Mouse (Mus musculus) lung, postnatal 25 days (tissue): ENCODE measurements around the gene Csnk2b.

ENCODE experiments used
- DNase-seq: peaks from one replicate; pipeline ENCODE4 v3.0.0; 2022; ENCODE audit warnings: low spot score

The Csnk2b gene

DNA sequence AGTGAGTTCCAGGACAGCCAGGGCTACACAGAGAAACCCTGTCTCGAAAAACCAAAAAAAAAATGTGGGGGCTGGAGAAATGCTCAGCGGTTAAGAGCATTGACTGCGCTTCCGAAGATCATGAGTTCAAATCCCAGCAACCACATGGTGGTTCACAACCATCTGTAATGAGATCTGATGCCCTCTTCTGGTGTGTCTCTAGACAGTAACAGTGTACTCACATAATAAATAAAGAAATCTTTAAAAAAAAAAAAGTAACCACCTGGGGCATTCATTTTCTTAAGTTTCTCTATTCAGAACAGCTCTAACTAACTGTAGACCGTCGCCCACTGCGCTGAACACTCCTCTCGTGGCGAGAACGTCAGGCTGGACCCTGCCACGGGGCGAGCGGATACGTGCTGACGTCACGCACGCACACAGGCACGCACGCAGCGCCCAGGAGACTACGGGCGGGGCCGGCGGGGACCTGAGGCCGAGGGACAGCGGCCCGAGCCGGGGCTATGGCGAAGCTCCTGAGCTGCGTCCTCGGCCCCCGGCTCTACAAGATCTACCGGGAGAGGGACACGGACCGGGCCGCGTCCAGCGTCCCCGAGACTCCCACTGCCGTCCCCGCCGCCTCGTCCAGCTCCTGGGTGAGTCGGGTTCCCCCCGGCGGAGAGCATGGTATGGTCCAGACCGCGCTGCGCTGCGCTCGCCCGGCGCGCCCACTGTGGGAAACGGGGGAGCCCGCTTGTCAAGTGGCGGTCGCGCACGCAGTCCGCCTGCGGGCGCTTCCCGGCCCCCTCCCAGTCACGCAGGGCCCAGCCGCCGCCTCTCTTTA is 32.8 kb downstream of the Csnk2b start, which contains the start of gene Abhd16a:
Gene Abhd16a (plus strand): TSS at position 439 of the 820 bp plus-strand sequence.
- DNase-seq = peak; percentile 95

DNA sequence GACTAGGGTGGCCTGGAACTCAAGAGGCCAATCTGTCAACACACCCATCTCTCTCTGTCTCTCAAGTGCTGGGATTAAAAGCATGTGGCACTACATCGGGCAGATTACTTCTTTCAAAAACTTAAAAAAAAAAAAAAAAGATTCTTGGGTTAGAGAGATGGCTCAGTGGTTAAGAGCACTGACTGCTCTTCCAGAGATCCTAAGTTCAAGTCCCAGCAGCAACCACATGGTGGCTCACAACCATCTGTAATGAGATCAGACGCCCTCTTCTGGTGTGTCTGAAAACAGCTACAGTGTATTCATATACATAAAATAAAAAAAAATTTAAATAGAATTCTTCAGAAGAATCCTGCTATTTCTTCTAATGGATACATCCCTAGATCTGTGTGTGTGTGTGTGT is 33.7 kb downstream of the Csnk2b start:
- no peak for DNase-seq

DNA sequence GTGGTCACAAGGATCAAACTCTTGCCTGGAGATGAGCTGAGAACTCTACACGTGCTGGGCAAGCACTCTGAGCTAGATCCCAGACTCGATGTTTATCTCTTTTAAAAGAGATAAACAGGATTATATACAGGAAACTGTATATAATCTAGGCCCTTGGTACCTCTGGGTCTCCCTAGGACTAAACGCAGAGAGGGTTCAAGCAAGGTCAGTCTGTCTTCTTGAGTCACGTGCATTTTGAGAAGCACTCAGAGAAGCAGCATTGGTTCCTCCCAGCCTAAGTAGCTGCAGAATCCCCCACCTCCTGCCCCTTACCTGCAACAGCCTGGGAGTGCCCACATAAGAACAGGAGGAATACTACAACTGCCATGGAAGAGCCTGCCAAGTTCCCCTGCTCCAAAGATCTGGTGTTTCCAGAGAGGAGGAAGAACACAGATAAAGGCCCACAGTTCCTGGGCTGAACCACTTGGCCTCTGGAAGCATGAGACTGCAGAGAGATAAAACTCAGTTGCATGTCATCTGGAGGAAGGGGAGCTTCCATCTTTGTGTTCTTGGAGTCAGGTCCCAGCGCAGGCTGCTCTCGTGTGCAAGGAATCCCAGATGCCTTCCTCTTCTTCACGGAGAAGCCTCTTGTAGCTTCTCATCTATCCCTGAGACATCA is 36.5 kb downstream of the Csnk2b start, which contains the start of gene Ly6g6f:
Gene Ly6g6f (minus strand): TSS at position 403 of the 658 bp plus-strand sequence.
- no peak for DNase-seq

DNA sequence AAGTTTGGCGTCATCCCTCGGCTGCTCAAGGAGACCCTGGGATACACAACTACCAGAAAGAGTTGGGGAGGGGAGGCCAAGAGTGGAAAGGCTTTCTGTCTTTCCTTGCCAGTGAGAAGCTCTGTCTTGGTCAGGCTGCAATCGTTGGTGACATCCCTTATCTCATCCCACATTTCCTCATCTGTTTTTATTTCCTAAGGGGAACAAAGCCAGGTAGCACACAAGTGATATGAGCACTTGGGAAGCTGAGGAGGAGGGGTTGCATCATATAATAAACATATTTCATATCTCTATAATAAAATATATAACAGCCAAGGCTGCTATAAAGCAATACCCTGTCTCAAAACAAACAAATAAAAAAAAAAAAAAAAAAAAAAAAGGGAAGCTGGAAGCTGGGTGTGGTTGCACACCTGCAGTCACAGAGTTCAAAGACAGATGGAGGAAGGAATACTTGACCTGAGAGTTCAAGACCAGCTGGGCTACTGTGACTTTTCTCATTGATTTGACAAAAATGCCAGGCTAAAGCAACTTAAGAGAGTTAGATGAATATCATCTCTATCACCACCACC is 37.8 kb downstream of the Csnk2b start:
- no peak for DNase-seq

DNA sequence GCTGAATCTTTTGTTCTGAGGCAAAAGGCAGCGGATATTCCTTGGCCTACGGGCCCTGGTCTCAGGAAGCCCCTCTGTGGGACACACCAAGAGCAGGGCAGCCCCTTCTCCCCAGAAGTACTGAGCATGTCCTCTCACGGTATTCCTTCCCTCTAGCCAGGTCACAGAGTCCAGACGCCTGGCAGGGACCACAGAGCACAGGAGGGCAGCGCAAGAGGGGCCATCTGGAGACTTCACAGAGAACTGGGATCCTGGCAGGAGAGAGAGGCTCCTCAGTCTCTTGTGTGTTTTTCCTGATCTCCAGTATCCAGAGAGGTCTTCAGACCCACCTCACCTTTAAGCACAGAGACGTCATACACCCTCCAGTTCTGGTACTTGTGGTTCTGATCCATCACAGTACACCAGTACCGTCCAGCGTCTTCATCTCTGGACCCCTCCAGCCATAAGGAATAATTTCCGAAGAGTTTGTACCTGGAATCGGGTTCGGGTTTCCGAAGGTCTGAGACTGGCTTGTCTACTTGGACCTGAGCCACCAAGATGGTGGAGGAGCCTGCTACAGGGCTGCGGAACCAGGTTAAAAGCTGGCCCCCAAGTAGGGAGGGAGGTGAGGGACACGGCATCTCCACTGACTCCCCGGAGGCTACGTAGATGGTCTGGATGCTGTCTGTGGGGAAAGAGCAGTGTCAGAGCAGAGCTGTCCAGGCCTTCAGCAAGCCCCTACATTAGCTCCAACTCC is 38.8 kb downstream of the Csnk2b start:
- DNase-seq = no peak

DNA sequence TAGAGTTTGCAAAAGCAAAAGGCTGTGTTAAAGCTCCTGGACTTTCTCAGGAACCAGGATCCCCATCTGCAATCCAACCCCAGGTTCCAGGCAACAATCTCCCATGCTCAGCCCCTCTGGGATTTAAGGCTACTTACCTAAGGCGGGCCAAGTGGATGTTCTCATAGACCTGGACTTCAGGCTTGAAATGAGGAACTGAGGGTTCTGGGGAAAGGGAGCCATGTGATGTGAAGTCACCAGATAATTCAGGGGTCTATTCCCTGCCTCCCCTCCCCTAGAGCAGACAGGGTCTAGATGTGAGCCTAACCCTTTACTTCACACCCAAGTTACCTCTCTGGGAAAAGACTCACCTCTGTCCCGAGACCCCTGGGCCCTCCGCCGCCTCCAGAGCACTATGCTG is 41.1 kb downstream of the Csnk2b start:
- DNase-seq = no peak

DNA sequence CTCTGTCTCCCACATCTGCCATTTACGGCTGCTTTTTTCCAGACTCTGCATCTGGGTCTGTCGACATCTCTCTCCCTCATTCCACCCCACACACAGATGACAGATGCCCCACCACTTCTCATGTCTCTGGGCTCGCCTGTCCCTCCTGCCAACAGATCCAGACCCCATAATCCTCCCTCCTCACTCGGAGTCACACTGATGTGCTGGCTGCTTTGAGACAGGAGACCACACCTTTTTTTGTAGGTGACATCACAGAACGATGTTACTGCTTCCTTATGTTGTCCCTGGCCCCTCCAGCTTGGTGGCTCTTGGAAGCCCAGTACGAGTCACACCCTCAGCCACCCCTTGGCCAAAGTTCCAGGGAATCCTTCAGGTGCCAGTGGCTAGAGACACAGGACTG is 41.6 kb downstream of the Csnk2b start:
- DNase-seq = no peak

DNA sequence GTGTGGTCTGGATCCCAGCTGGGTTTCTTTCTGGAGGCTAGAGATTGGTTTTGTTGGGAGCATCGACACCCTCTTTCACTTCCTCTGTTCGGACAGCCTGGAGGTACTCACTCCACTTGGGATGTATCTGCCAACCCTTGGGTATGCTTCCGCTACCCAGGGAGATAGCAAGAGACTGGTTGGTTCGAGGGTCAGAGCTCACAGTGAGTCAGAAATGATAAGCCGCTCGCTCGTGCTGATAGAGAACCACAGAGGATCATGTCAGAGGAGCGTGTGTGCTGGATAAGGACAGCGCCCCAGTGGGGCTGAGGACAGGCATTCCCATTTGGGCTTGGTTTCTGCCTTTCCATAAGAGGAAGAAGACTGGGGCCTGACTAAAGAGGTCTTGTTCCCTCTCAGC is 42.1 kb downstream of the Csnk2b start:
- DNase-seq = no peak

DNA sequence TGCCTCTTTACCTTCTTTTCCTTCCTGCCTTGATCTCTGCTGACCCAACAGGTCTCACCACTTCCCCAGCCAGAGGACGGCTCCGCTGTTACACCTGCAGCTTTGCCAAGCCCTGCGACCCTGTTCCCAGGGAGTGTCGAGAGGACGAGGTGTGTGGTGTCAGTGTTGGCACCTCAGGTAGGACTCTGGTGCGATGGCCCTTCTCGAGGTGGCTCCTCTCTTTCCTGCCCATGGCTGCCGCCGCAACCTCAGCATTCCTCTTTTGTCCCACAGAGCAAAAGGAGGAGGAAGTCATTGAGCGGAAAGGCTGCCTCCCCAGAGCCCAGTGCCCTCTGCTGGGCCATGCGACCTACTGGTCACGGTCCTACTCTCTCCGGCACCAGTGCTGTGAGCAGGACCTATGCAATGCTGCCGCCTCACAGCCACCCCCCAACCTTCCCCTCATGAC is 44.0 kb downstream of the Csnk2b start, which contains the start of gene Ly6g6d:
Gene Ly6g6d (minus strand): TSS at position 280 of the 448 bp plus-strand sequence.
- peak; percentile 76 for DNase-seq

DNA sequence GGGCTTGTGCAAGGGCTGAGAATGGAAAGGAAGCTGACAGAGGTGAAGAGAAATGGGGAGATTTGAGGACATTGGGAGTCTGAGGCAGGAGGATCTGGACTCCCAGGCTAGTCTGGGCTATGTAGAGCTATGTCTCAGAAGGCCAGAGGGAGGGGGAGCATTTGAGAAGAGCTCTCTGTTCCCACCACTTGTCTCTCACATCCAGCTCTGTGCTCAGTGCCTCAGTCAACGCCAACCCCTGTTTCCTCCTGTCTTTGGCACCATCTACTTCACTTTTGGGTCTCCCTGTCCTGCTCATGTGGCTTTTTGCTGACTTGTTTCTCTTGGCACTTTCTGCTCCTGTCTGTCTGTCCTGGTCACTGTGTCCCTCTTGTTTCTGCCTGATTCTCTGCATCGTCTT is 44.6 kb downstream of the Csnk2b start:
- no peak for DNase-seq

DNA sequence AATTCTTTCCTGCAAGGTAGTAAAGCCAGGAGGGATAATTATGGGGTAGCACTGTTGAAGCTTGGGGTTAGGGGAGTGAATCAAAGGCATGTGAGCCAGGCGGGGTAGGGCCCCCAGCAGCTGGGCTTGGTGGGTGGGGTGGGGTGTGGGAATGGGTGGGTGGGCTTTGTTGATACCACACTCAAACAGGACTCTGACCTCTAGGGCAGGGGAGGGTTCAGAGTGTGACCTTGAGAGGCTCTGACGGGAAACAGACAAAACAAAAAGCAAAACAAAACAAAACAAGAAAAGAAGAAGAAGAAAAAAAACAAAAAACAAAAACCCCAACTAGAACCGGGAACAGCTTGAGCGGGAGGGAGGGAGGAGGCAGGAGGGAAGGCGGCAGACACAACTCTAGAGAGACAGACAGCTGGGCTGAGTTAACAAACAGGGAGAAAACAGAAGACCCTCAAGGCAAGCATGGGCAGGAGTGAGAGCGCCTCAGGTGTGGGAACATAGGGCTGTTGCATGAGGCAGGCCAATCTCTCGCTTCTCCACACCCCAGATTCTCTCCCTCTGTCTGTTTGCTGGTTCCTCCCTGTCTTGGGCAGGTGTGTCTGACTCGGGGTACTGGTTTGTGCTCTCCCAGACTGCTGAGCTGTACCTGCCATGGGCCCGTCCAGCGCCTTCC is 45.2 kb downstream of the Csnk2b start, which contains the start of gene Ly6g6e:
Gene Ly6g6e (plus strand): TSS at position 396 of the 670 bp plus-strand sequence.
- no peak for DNase-seq

DNA sequence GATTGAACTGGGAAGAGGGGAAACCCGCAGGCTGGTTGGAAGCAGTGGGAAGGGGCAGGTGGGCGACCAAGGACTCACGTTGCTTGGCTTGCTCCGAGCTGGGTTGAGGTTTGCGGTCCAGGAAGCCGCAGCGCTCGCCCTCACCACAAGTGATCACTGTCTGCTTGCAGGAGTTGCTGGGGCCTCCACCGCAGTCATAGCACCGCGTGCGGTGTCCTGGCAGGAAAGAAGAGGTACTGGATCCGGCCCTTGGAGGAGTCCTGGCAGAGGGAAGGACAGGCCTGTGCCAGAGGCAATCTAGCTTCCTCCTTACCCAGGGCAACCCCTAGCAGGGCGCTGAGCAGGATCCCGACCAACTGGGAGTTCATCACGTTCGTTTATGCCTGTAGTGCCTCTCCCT is 47.8 kb downstream of the Csnk2b start:
- DNase-seq = no peak

DNA sequence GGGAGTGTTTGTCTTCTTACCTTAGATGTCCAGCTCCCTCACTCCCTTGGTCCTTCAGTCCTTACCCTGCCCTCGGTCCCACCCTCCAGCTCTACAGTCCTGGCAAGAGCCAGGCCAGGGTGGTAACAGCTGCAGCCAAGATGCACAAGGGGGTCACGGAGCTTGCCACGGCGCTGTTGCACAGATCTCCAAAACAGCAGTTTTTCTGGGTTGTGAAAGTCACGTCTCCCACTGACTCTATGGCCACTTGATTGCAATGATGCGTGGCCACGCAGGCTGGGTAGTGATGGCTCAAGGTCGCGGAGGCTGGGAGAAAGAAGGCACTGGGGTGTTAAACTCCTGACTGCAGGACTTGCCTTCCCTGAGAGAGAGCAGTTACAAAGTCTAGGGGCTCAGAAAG is 50.4 kb downstream of the Csnk2b start:
- no peak for DNase-seq

DNA sequence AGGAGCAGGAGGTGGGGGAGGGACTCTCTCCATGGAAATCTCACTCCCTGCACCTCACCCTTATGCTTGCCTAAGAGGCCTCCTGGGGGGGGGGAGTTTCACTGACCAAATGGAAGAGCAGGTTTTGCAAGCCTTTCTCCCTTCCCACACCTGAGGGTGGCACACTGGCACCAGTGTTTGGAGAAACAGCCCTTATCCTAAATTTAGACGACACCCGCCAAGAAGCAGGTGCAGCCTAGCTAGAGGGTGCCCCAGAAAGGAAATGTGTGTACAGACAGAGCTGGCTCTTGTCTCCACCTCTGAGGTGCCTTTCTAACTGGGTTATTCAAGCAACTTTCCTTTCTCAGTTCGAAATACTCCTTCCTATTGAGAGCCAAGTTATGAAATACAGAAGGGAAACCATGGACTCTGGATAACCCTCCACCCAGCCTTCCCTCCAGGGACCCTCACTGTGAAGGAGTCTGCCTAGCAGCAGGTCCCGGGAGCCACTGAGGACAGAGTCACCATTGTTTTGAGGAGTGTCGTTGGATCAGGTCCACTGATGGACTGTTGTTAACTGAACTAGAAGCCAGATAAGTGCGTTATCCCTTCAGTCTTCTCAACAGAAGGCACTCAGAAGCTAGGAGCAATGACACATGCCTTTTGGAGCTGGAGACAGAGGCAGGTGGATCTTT is 51.2 kb downstream of the Csnk2b start:
- DNase-seq = peak; percentile 67

DNA sequence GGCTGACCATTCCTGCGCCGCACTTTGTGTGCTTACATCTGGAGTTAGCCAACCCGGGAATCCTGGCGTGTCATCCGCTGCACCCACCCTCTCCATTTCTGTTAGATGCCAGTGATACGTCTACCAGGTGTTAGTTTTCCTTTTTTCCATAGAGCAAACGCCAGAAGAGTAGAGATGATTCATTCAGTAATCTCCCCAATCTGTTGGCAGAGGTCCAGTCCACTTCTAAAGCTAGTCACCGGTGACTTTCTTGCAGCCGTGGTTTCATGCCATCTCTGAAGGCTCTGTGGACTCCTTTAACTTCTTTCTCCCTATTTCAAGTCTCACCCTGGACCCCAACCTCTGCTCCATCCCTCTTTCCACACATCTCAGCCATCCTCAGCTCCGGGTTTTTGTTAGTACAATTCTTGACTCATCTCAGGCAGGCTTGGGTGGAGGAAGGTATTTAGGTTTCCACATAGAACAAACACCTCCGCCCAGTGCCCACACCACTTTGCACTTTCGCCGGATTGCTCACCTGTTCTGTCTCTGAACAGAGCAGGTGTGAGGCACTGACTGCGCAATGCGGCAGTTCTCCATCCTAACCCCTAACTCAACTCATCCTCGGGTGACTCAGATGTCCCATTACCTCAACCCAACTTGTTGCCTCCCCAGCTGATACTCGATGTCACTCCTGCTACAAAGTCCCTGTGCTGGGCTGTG is 53.5 kb downstream of the Csnk2b start:
- DNase-seq = no peak
